ENCODE assay signal across 1 mouse cellular context in genomic region chr11:3404287-3405047, GRCm38 (mm10).
TF ChIP-seq lines count a peak whose summit lies in the region.

No protein-coding gene starts in this region.

TF ChIP-seq in MEL, 35 proteins besides CTCF, POLR2A, EP300 and RAD21 (continued from another document):
- TF ChIP-seq MXI1 (IDR thresholded peaks at IDR 0.05; ENCODE audit: low read depth, low read length) (no peak), NRF1 (IDR thresholded peaks at IDR 0.05; ENCODE audit: insufficient read depth, low read depth, low read length, poor library complexity, severe bottlenecking) (no peak), JUND (IDR thresholded peaks at IDR 0.05; ENCODE audit: low read depth, low read length) (no peak), E2F4 (IDR thresholded peaks at IDR 0.05; ENCODE audit: borderline replicate concordance, low read depth, low read length) (no peak), ELF1 (IDR thresholded peaks at IDR 0.05; ENCODE audit: low read depth, low read length) (no peak), RCOR1 (IDR thresholded peaks at IDR 0.05; ENCODE audit: low read depth, low read length) (no peak), ETS1 (IDR thresholded peaks at IDR 0.05; ENCODE audit: low read depth, low read length) (0 out of 2 replicates have a peak, but pooled peaks have one; percentile 13), SIN3A (IDR thresholded peaks at IDR 0.05; ENCODE audit: low read length) (no peak), GATA1 (IDR thresholded peaks at IDR 0.05; ENCODE audit: low read depth, low read length) (no peak), TCF12 (IDR thresholded peaks at IDR 0.05; ENCODE audit: low read depth, low read length) (no peak), TAL1 (IDR thresholded peaks at IDR 0.05; ENCODE audit: low read length) (peak; percentile 54)
